Mouse (Mus musculus) limb, embryonic 14.5 days (tissue): ENCODE measurements around the gene Polr1b. TPM values are rescaled to one million over a fixed set of nuclear protein-coding genes. Genes with fewer than 3 reads are reported as not detected.
A peak's percentile ranks its signal among the peaks of the same experiment; 100 is the strongest.

ENCODE experiments used
- ATAC-seq: fragments of 200-750 bp; cut with Nextera tagmentation; 2 replicates; pipeline ENCODE4 v1.8.0; 2017; ENCODE audit warnings: low read depth, moderate number of reproducible peaks, moderate TSS enrichment; ENCODE audit not compliant: low FRiP score
- DNase-seq: peaks from one replicate; pipeline ENCODE4 v3.0.0-alpha.2; 2015; ENCODE audit warnings: low spot score
- H3K27ac ChIP-seq: fragments of 300-500 bp; sonication (generic); replicated peaks from 2 replicates; pipeline ENCODE4 v1.5.1; 2014; ENCODE audit warnings: low read depth, mild to moderate bottlenecking, low read length, moderate library complexity, mixed read lengths
- H3K27me3 ChIP-seq: fragments of 300-500 bp; sonication (generic); 2 replicates; pipeline ENCODE4 v1.6.1; 2014; ENCODE audit warnings: low read length, mixed read lengths; ENCODE audit not compliant: control insufficient read depth, insufficient read depth
- H3K36me3 ChIP-seq: fragments of 300-500 bp; sonication (generic); 2 replicates; pipeline ENCODE4 v1.6.1; 2014; ENCODE audit warnings: mild to moderate bottlenecking, low read length, moderate library complexity, mixed read lengths; ENCODE audit not compliant: control insufficient read depth, insufficient read depth
- H3K4me1 ChIP-seq: fragments of 300-500 bp; sonication (generic); 2 replicates; pipeline ENCODE4 v1.6.1; 2014; ENCODE audit warnings: antibody characterized with exemption, low read length, mixed read lengths; ENCODE audit not compliant: control insufficient read depth, insufficient read depth
- H3K4me2 ChIP-seq: fragments of 300-500 bp; sonication (generic); replicated peaks from 2 replicates; pipeline ENCODE4 v1.6.1; 2014; ENCODE audit warnings: low read depth, mild to moderate bottlenecking, low read length, moderate library complexity; ENCODE audit not compliant: severe bottlenecking
- H3K4me3 ChIP-seq: fragments of 300-500 bp; sonication (generic); replicated peaks from 2 replicates; pipeline ENCODE4 v1.5.1; 2014; ENCODE audit warnings: low read length
- H3K9ac ChIP-seq: fragments of 300-500 bp; sonication (generic); 2 replicates; pipeline ENCODE4 v1.6.1; 2014; ENCODE audit warnings: mild to moderate bottlenecking, low read depth, low read length, moderate library complexity; ENCODE audit not compliant: severe bottlenecking
- H3K9me3 ChIP-seq: fragments of 300-500 bp; sonication (generic); 2 replicates; pipeline ENCODE4 v1.6.1; 2016; ENCODE audit warnings: low read length; ENCODE audit not compliant: control insufficient read depth
- POLR2A ChIP-seq: fragments of 200-500 bp; IDR thresholded peaks from 2 replicates; pipeline ENCODE4 v1.8.0; 2012; ENCODE audit warnings: inconsistent platforms, mild to moderate bottlenecking, moderate library complexity, borderline replicate concordance; ENCODE audit not compliant: insufficient read depth, insufficient read length; ENCODE audit errors: extremely low read depth
- WGBS: fragments of 180-500 bp; shearing (Covaris S2); extraction: QIAGEN DNeasy Blood & Tissue Kit; methylation state at CpG from one replicate; pipeline ENCODE4 v1.1.7; 2014; 5-methylcytosine and 5-hydroxymethylcytosine counted together
- polyA plus RNA-seq, 2 experiments: library from polyadenylated mRNA; depleted of rRNA in 1 of 2; stranded (reverse) in 1 of 2; unstranded in 1 of 2; fragments of >200 nt; fragmentation: Nextera tagmentation in 1 of 2; extraction: Ambion mirVana in 1 of 2; gene quantifications; 2 replicates each; pipeline versions ENCODE4 v1.2.1 to v1.2.3; 2012 to 2014

Gene Polr1b
- polyA plus RNA-seq (2012; rRNA removed) (38.8 and 48.9 TPM in 2 replicates), polyA plus RNA-seq (2014; fragmentation: Nextera tagmentation; extraction: Ambion mirVana) (11.5 and 12.2 TPM in 2 replicates)

GRCm38 (mm10) chr2:129100784-129101310 is at the start of gene Polr1b:
Gene Polr1b, plus strand, starts transcription at chr2:129100995.
- Histone ChIP-seq H3K9ac (peak within 1 kb of the TSS; percentile 69), H3K4me2 (peak within 1 kb of the TSS; percentile 70), H3K27me3 (no peaks in the 10 kb centered on the region), H3K4me3 (peak within 1 kb of the TSS; percentile 70), H3K36me3 (peaks cover 33% of the 10 kb centered on the region), H3K9me3 (no peaks in the 10 kb centered on the region), H3K27ac (0 out of 2 replicates have a peak within 1 kb of the TSS, but pooled peaks have one; percentile 10), H3K4me1 (no peaks in the 10 kb centered on the region)
- peak; percentile 96 for DNase-seq
- TF ChIP-seq POLR2A = 0 out of 2 replicates have a peak, but pooled peaks have one; percentile 46
- ATAC-seq = peak; percentile 100
- under 1% methylated on average over 35 of the region's 35 CpGs for WGBS

- Histone ChIP-seq H3K9ac (no peak overlapping the region), H3K4me2 (no peak overlapping the region), H3K36me3 (no peaks in the 10 kb centered on the region), H3K4me3 (no peak overlapping the region), H3K27me3 (no peaks in the 10 kb centered on the region), H3K4me1 (no peaks in the 10 kb centered on the region), H3K27ac (no peak overlapping the region), H3K9me3 (peaks cover 5% of the 10 kb centered on the region; the same call in 1 of the 2 replicates)
- DNase-seq = no peak
- ATAC-seq = no peak
- no peak for TF ChIP-seq POLR2A
- WGBS = 58% methylated on average over 4 of the region's 4 CpGs
Measured at GRCm38 (mm10) chr2:129052451-129052983, 48.3 kb upstream of the Polr1b start.

- Histone ChIP-seq H3K4me3 (no peak overlapping the region), H3K27me3 (no peaks in the 10 kb centered on the region), H3K27ac (no peak overlapping the region), H3K4me2 (no peak overlapping the region), H3K9ac (no peak overlapping the region), H3K9me3 (peaks cover 5% of the 10 kb centered on the region; the same call in 1 of the 2 replicates), H3K4me1 (no peaks in the 10 kb centered on the region), H3K36me3 (no peaks in the 10 kb centered on the region)
- DNase-seq = no peak
- WGBS = 86% methylated on average over 6 of the region's 6 CpGs
- no peak for TF ChIP-seq POLR2A
- no peak for ATAC-seq
Measured at GRCm38 (mm10) chr2:129055741-129056140, 45.1 kb upstream of the Polr1b start.

GRCm38 (mm10) chr2:129056597-129056996 is 44.2 kb upstream of the Polr1b start:
- 42% methylated on average over 9 of the region's 9 CpGs for WGBS
- Histone ChIP-seq H3K27me3 (no peaks in the 10 kb centered on the region), H3K9me3 (peaks cover 5% of the 10 kb centered on the region; the same call in 1 of the 2 replicates), H3K36me3 (no peaks in the 10 kb centered on the region), H3K9ac (no peak overlapping the region), H3K4me2 (no peak overlapping the region), H3K4me3 (no peak overlapping the region), H3K4me1 (no peaks in the 10 kb centered on the region), H3K27ac (no peak overlapping the region)
- no peak for TF ChIP-seq POLR2A
- DNase-seq (no peak), ATAC-seq (no peak)

GRCm38 (mm10) chr2:129057256-129057655 is 43.5 kb upstream of the Polr1b start:
- Histone ChIP-seq H3K36me3 (no peaks in the 10 kb centered on the region), H3K4me2 (no peak overlapping the region), H3K27ac (no peak overlapping the region), H3K9me3 (peaks cover 5% of the 10 kb centered on the region; the same call in 1 of the 2 replicates), H3K4me1 (no peaks in the 10 kb centered on the region), H3K4me3 (no peak overlapping the region), H3K9ac (no peak overlapping the region), H3K27me3 (no peaks in the 10 kb centered on the region)
- WGBS = 97% methylated on average over 8 of the region's 8 CpGs
- no peak for TF ChIP-seq POLR2A
- ATAC-seq (no peak), DNase-seq (no peak)
